Mouse (Mus musculus): ENCODE measurements around the gene Rpl14.

Gene Rpl14

GRCm38 (mm10) chr9:120603512-120603908 is 32.3 kb downstream of the Rpl14 start:
- no peak for DNase-seq (ENCODE audit: low read depth, low spot score)

- no peak for DNase-seq (ENCODE audit: low read depth, low spot score)
Measured at GRCm38 (mm10) chr9:120603956-120604355, 32.7 kb downstream of the Rpl14 start.

GRCm38 (mm10) chr9:120611055-120611454 is 39.8 kb downstream of the Rpl14 start:
- no peak for DNase-seq (ENCODE audit: low read depth, low spot score)

- no peak for DNase-seq (ENCODE audit: low read depth, low spot score)
Measured at GRCm38 (mm10) chr9:120614059-120614458, 42.8 kb downstream of the Rpl14 start.

- no peak for DNase-seq (ENCODE audit: low read depth, low spot score)
Measured at GRCm38 (mm10) chr9:120618101-120618500, 46.9 kb downstream of the Rpl14 start.

GRCm38 (mm10) chr9:120619347-120619708 is 48.1 kb downstream of the Rpl14 start:
- no peak for DNase-seq (ENCODE audit: low read depth, low spot score)

GRCm38 (mm10) chr9:120619709-120620408 is 48.6 kb downstream of the Rpl14 start:
- no peak for DNase-seq (ENCODE audit: low read depth, low spot score)

- no peak for DNase-seq (ENCODE audit: low read depth, low spot score)
Measured at GRCm38 (mm10) chr9:120620409-120620745, 49.1 kb downstream of the Rpl14 start.
